Mouse (Mus musculus) kidney, embryonic 14.5 days (tissue): ENCODE data around the gene Txnrd2. TPM values are rescaled to one million over a fixed set of nuclear protein-coding genes. Genes with fewer than 3 reads are reported as not detected.

ENCODE experiments used
- ATAC-seq: fragments of 200-750 bp; cut with Nextera tagmentation; 2 replicates; pipeline ENCODE4 v1.8.0; 2017; ENCODE audit warnings: moderate number of reproducible peaks, mild to moderate bottlenecking, moderate TSS enrichment, moderate library complexity; ENCODE audit not compliant: low FRiP score, low TSS enrichment
- H3K27ac ChIP-seq: fragments of 300-500 bp; sonication (generic); 2 replicates; pipeline ENCODE4 v1.5.1; 2014; ENCODE audit warnings: low read depth, mild to moderate bottlenecking, low read length, moderate library complexity, mixed read lengths
- H3K27me3 ChIP-seq: fragments of 300-500 bp; sonication (generic); 2 replicates; pipeline ENCODE4 v1.6.1; 2014; ENCODE audit warnings: mild to moderate bottlenecking, low read length; ENCODE audit not compliant: control insufficient read depth, insufficient read depth
- H3K36me3 ChIP-seq: fragments of 300-500 bp; sonication (generic); 2 replicates; pipeline ENCODE4 v1.6.1; 2014; ENCODE audit warnings: low read length, mixed read lengths; ENCODE audit not compliant: control insufficient read depth, insufficient read depth
- H3K4me1 ChIP-seq: fragments of 300-500 bp; sonication (generic); 2 replicates; pipeline ENCODE4 v1.6.1; 2014; ENCODE audit warnings: low read length, mixed read lengths; ENCODE audit not compliant: control insufficient read depth, insufficient read depth
- H3K4me2 ChIP-seq: fragments of 300-500 bp; sonication (generic); replicated peaks from 2 replicates; pipeline ENCODE4 v1.6.1; 2014; ENCODE audit warnings: low read depth, mild to moderate bottlenecking, low read length
- H3K4me3 ChIP-seq: fragments of 300-500 bp; sonication (generic); 2 replicates; pipeline ENCODE4 v1.5.1; 2014; ENCODE audit warnings: mild to moderate bottlenecking, low read length
- H3K9ac ChIP-seq: fragments of 300-500 bp; sonication (generic); 2 replicates; pipeline ENCODE4 v1.6.1; 2014; ENCODE audit warnings: low read depth, mild to moderate bottlenecking, low read length, moderate library complexity
- H3K9me3 ChIP-seq: fragments of 300-500 bp; sonication (generic); 2 replicates; pipeline ENCODE4 v1.6.1; 2016; ENCODE audit warnings: low read length; ENCODE audit not compliant: control insufficient read depth
- WGBS: fragments of 180-500 bp; shearing (Covaris S2); extraction: QIAGEN DNeasy Blood & Tissue Kit; methylation state at CpG from one replicate; pipeline ENCODE4 v1.1.7; 2014; 5-methylcytosine and 5-hydroxymethylcytosine counted together
- polyA plus RNA-seq: library from polyadenylated mRNA; unstranded; fragments of >200 nt; fragmentation: Nextera tagmentation; extraction: Ambion mirVana; gene quantifications from 2 replicates; pipeline ENCODE4 v1.2.1, GENCODE M21; 2014

Txnrd2 gene
- polyA plus RNA-seq, 1 experiment from 2014 or later: 23.6 TPM

GRCm38 (mm10) chr16:18418756-18419602 lies 7.2 kb upstream of the Txnrd2 start:
- H3K9me3 ChIP-seq: no peaks in the 10 kb centered on the region
- no peak overlapping the region for H3K27ac ChIP-seq
- H3K4me3 ChIP-seq: no peak overlapping the region
- H3K27me3 ChIP-seq: no peaks in the 10 kb centered on the region
- 95% methylated on average over 3 of the region's 4 CpGs for WGBS
- H3K4me2 ChIP-seq: no peak overlapping the region
- H3K36me3 ChIP-seq: peaks cover 9% of the 10 kb centered on the region; the same call in 1 of the 2 replicates
- ATAC-seq: no peak
- H3K9ac ChIP-seq: no peak overlapping the region
- H3K4me1 ChIP-seq: peaks cover 18% of the 10 kb centered on the region

GRCm38 (mm10) chr16:18419603-18420026 lies 6.6 kb upstream of the Txnrd2 start:
- H3K4me1 ChIP-seq: peaks cover 24% of the 10 kb centered on the region
- H3K4me2 ChIP-seq: no peak overlapping the region
- H3K27ac ChIP-seq: no peak overlapping the region
- H3K4me3 ChIP-seq: no peak overlapping the region
- no peaks in the 10 kb centered on the region for H3K9me3 ChIP-seq
- H3K36me3 ChIP-seq: peaks cover 9% of the 10 kb centered on the region; the same call in 1 of the 2 replicates
- H3K27me3 ChIP-seq: no peaks in the 10 kb centered on the region
- WGBS: 81% methylated on average over 1 of the region's 1 CpGs
- ATAC-seq: no peak
- no peak overlapping the region for H3K9ac ChIP-seq

- H3K4me1 ChIP-seq: peaks cover 33% of the 10 kb centered on the region
- no peak overlapping the region for H3K4me3 ChIP-seq
- no peak overlapping the region for H3K9ac ChIP-seq
- H3K9me3 ChIP-seq: no peaks in the 10 kb centered on the region
- peaks cover 7% of the 10 kb centered on the region; the same call in 1 of the 2 replicates for H3K36me3 ChIP-seq
- no peak overlapping the region for H3K4me2 ChIP-seq
- H3K27ac ChIP-seq: no peak overlapping the region
- 56% methylated on average over 3 of the region's 3 CpGs for WGBS
- no peak for ATAC-seq
- H3K27me3 ChIP-seq: no peaks in the 10 kb centered on the region
These were observed 5.6 kb upstream of the Txnrd2 start for GRCm38 (mm10) chr16:18420571-18420970.

- Histone ChIP-seq H3K9ac (no peak overlapping the region; the same call in 1 of the 2 replicates), H3K27me3 (no peaks in the 10 kb centered on the region), H3K4me1 (peaks cover 29% of the 10 kb centered on the region), H3K36me3 (no peaks in the 10 kb centered on the region; the same call in 1 of the 2 replicates), H3K9me3 (no peaks in the 10 kb centered on the region), H3K27ac (peak overlapping the region; percentile 55; the same call in 1 of the 2 replicates), H3K4me2 (no peak overlapping the region), H3K4me3 (no peak overlapping the region)
- 39% methylated on average over 7 of the region's 7 CpGs for WGBS
- ATAC-seq: no peak
These were observed 2.8 kb upstream of the Txnrd2 start for GRCm38 (mm10) chr16:18423203-18423914.

GRCm38 (mm10) chr16:18423915-18424265 lies 2.3 kb upstream of the Txnrd2 start:
- Histone ChIP-seq H3K9ac (no peak overlapping the region; the same call in 1 of the 2 replicates), H3K4me2 (no peak overlapping the region), H3K27ac (peak overlapping the region; percentile 55; the same call in 1 of the 2 replicates), H3K4me1 (peaks cover 29% of the 10 kb centered on the region), H3K9me3 (no peaks in the 10 kb centered on the region), H3K36me3 (no peaks in the 10 kb centered on the region; the same call in 1 of the 2 replicates), H3K4me3 (no peak overlapping the region), H3K27me3 (no peaks in the 10 kb centered on the region)
- WGBS: 78% methylated on average over 5 of the region's 5 CpGs
- ATAC-seq: no peak

- ATAC-seq: no peak
- 72% methylated on average over 11 of the region's 11 CpGs for whole genome bisulfite sequencing
- Histone ChIP-seq H3K9me3 (no peaks in the 10 kb centered on the region), H3K27ac (no peak overlapping the region), H3K4me3 (no peak overlapping the region), H3K36me3 (no peaks in the 10 kb centered on the region; the same call in 1 of the 2 replicates), H3K4me2 (peak overlapping the region; percentile 15; the same call in 1 of the 2 replicates), H3K9ac (no peak overlapping the region), H3K27me3 (no peaks in the 10 kb centered on the region), H3K4me1 (peaks cover 29% of the 10 kb centered on the region)
These were observed 1.7 kb upstream of the Txnrd2 start for GRCm38 (mm10) chr16:18424364-18425045.

GRCm38 (mm10) chr16:18425475-18426214 lies 539 bp upstream of the Txnrd2 start:
- no peaks in the 10 kb centered on the region; the same call in 1 of the 2 replicates for H3K36me3 ChIP-seq

GRCm38 (mm10) chr16:18426802-18427280 lies 657 bp downstream of the Txnrd2 start, which contains the start of gene Comt:
Gene Comt (minus strand): TSS chr16:18426852.
- ATAC-seq: peak; percentile 36; the same call in 1 of the 2 replicates
- Histone ChIP-seq H3K9ac (peak within 1 kb of the TSS; percentile 91), H3K27me3 (no peaks in the 10 kb centered on the region), H3K9me3 (no peaks in the 10 kb centered on the region), H3K27ac (peak within 1 kb of the TSS; percentile 62; the same call in 1 of the 2 replicates), H3K4me2 (peak within 1 kb of the TSS; percentile 85), H3K4me3 (peak within 1 kb of the TSS; percentile 90), H3K36me3 (no peaks in the 10 kb centered on the region; the same call in 1 of the 2 replicates), H3K4me1 (peaks cover 29% of the 10 kb centered on the region)
- 60% methylated on average over 5 of the region's 5 CpGs for WGBS

More at GRCm38 (mm10) chr16:18425475-18426214, 539 bp upstream of the Txnrd2 start:
- Histone ChIP-seq H3K27me3 (no peaks in the 10 kb centered on the region), H3K9ac (peak overlapping the region; percentile 91), H3K27ac (peak overlapping the region; percentile 62; the same call in 1 of the 2 replicates), H3K4me2 (peak overlapping the region; percentile 85), H3K4me3 (peak overlapping the region; percentile 90), H3K4me1 (peaks cover 29% of the 10 kb centered on the region), H3K9me3 (no peaks in the 10 kb centered on the region)
- peak; percentile 33 for ATAC-seq
- 19% methylated on average over 10 of the region's 10 CpGs for WGBS
